Mouse (Mus musculus) G1E (cell line): ENCODE results near the gene Phf19. TPM values are rescaled to one million over a fixed set of nuclear protein-coding genes. Genes with fewer than 3 reads are reported as not detected.
A peak's percentile ranks its signal among the peaks of the same experiment; 100 is the strongest.

Source experiments
- ATAC-seq: 2 replicates; pipeline ENCODE4 v1.8.0; 2016; ENCODE audit warnings: mild to moderate bottlenecking; ENCODE audit not compliant: insufficient number of reproducible peaks, poor library complexity, low FRiP score, severe bottlenecking; ENCODE audit errors: extremely low read depth
- DNase-seq: peaks from one replicate; pipeline ENCODE4 v3.0.0; 2012; ENCODE audit warnings: low spot score
- H3K27me3 ChIP-seq: 2 replicates; pipeline ENCODE4 v1.6.1; 2012; ENCODE audit warnings: mild to moderate bottlenecking, low read length, inconsistent platforms; ENCODE audit not compliant: insufficient read depth
- H3K36me3 ChIP-seq: replicated peaks from 2 replicates; pipeline ENCODE3; 2012; ENCODE audit warnings: mild to moderate bottlenecking, inconsistent platforms
- H3K4me1 ChIP-seq: 2 replicates; pipeline ENCODE4 v1.6.1; 2012; ENCODE audit warnings: low read depth, low read length, inconsistent platforms, mixed read lengths; ENCODE audit not compliant: insufficient read depth
- H3K4me3 ChIP-seq: 2 replicates; pipeline ENCODE4 v1.5.1; 2012; ENCODE audit warnings: low read depth, mild to moderate bottlenecking, inconsistent platforms, low read length, moderate library complexity, mixed read lengths
- H3K9me3 ChIP-seq: replicated peaks from 2 replicates; pipeline ENCODE4 v1.6.1; 2012; ENCODE audit warnings: inconsistent platforms
- CTCF ChIP-seq: IDR thresholded peaks from 2 replicates; pipeline ENCODE4 v1.5.1; 2012; ENCODE audit warnings: low read depth, low read length, inconsistent platforms, mixed read lengths
- GATA1 ChIP-seq: IDR thresholded peaks from 2 replicates; pipeline ENCODE4 v1.6.1; 2012; ENCODE audit warnings: borderline replicate concordance, low read length, inconsistent platforms, mixed read lengths
- GATA2 ChIP-seq: IDR thresholded peaks from 2 replicates; pipeline ENCODE4 v1.6.1; 2012; ENCODE audit warnings: low read depth, low read length, inconsistent platforms, borderline replicate concordance
- POLR2AphosphoS5 ChIP-seq: IDR thresholded peaks from 2 replicates; pipeline ENCODE4 v1.6.1; 2012; ENCODE audit warnings: low read depth, low read length, inconsistent platforms; ENCODE audit not compliant: insufficient replicate concordance
- TAL1 ChIP-seq: conservative IDR thresholded peaks from 2 replicates; pipeline ENCODE4 v1.6.1; 2012; ENCODE audit warnings: low read depth, low read length, inconsistent platforms, mixed read lengths
- polyA plus RNA-seq: library from polyadenylated mRNA; stranded (reverse); fragments of >175 nt; gene quantifications from 2 replicates; pipeline ENCODE4 v1.2.3, GENCODE M21; 2012
- total RNA-seq, 2 experiments: library from RNA; stranded (forward) in 1 of 2; stranded (reverse) in 1 of 2; fragments of 200-1000 nt in 1 of 2; fragments of >200 nt in 1 of 2; fragmentation: Nextera tagmentation in 1 of 2; gene quantifications; 2 replicates each; pipeline ENCODE4 v1.2.3; 2014 to 2017

Gene Phf19
- total and polyA plus RNA-seq, 3 experiments = 0.01 to 0.66 TPM; not detected in 1

DNA sequence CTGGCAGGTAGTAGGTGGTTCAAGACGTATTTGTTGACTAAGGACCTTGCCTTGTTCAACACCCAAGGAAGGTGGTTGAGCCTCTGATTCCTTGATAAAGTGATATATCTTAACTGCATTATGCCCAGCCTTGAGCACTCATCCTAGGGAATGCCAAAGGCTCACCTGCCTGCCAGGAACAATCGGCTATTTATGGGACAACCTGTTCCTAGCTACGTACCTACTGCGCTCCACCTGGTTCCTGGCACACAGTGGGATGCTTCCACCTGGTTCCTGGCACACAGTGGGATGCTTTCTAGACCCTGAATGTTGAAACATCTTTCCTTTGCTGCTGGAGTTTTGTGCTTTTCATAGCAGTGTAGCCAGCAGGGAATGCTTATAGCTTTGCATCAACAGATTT, 4.1 kb downstream of the Phf19 start:
- ATAC-seq (no peak), DNase-seq (no peak)
- TF ChIP-seq GATA2 = no peak
- no peak for TF ChIP-seq CTCF
- no peak for TF ChIP-seq POLR2AphosphoS5
- no peak for TF ChIP-seq GATA1
- TF ChIP-seq TAL1 = no peak
- no peaks in the 10 kb centered on the region for H3K36me3 ChIP-seq
- H3K27me3 ChIP-seq = peaks cover 42% of the 10 kb centered on the region
- H3K9me3 ChIP-seq = no peaks in the 10 kb centered on the region
- peaks cover 18% of the 10 kb centered on the region for H3K4me1 ChIP-seq
- no peak overlapping the region for H3K4me3 ChIP-seq

DNA sequence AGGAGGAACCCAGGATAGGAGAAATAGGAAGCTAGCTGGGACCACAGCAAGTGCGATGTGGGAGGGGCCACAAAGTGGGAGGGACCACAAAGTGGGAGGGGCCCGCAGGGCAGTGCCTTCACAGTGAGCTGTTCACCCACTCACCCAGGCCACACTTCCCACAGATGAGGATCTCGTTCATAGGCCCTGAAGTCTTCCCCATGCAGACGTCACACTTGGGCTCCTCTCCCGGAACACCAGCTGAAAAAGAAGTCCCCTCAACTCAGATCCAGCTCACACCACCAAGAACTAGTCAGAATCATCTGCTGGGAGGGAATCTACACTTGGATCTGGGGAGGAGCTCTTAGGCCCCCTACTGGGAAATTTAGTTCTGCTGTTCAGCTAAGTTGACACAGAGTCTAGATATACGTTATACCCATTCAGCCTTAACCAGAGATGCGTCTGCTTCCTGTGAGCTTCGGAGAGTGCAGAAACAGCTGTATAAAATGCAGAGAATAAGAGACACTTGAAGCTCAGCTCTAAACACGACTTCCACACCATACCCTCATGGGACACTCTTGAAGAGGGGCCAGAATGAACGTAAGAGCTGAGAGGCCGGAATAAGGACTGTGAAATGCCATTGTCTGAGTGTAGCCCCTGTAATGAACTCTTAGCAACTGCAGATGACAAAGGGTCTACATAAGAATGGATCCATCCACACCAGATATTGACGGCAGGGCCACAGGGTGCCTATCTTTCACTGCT, 6.8 kb downstream of the Phf19 start:
- no peak overlapping the region; the same call in 1 of the 2 replicates for H3K4me3 ChIP-seq
- DNase-seq = no peak
- H3K36me3 ChIP-seq = no peaks in the 10 kb centered on the region
- ATAC-seq = no peak
- H3K4me1 ChIP-seq = peaks cover 35% of the 10 kb centered on the region
- peaks cover 17% of the 10 kb centered on the region for H3K27me3 ChIP-seq
- no peak for TF ChIP-seq CTCF
- no peak for TF ChIP-seq GATA1
- no peak for TF ChIP-seq POLR2AphosphoS5
- no peak for TF ChIP-seq GATA2
- TF ChIP-seq TAL1 = no peak
- no peaks in the 10 kb centered on the region for H3K9me3 ChIP-seq

DNA sequence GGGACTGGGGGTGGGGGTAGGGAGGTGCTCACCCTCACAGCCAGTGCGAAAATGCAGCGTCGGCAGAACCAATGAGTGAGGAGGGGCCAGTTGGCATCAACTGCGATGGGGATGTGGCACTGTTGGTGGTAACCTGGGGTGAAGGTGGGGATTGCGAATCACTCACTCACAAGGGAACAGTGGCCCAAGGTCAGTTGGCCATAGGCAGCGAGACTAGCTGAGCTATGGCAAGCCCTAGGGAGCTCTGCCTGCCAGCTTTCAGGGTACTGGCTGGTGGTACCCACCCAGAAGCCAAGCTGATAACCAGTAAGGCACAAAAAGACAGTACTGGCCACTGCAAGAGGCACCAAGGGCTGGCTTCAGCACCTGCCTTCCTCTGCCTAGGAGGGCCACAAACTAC, 7.4 kb downstream of the Phf19 start:
- ATAC-seq (no peak), DNase-seq (no peak)
- no peak for TF ChIP-seq POLR2AphosphoS5
- TF ChIP-seq GATA2 = no peak
- TF ChIP-seq TAL1 = no peak
- no peak for TF ChIP-seq CTCF
- TF ChIP-seq GATA1 = no peak
- Histone ChIP-seq H3K9me3 (no peaks in the 10 kb centered on the region), H3K36me3 (no peaks in the 10 kb centered on the region), H3K4me1 (peaks cover 35% of the 10 kb centered on the region), H3K4me3 (peak overlapping the region; percentile 35; the same call in 1 of the 2 replicates), H3K27me3 (peaks cover 11% of the 10 kb centered on the region)

DNA sequence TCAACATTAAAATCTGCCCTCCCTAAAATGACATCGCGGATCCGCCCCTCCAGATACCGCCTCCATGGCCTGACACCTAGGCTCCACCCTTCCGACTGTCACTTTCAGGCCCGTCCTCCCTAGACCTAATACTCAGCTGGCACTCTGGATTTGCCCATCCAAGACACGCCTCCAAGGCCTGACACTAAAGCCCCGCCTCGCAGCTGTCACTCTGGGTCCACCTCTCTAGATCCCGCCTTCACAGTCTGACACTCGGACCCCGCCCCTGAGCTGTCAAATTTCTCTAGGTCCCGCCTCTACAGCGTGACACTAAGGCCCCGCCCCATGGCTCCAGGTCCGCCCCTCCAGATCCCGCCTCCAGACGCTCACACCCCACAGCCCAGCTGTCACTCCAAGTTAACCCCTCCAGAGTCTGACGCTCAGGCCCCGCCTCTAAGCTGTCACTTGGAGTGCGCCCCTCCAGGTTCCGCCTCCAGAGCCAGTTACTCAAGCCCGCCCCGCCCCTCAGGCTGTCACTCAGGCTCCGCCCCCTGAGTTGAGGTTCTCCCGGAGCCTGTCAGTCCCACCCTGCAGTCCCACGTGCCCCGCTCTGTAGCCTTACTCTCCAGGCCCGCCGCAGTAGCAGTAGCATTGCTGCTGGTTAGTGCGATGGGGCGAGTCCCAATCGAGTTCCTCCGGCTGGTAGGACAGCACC, 8.8 kb downstream of the Phf19 start:
- ATAC-seq = peak; percentile 94

DNA sequence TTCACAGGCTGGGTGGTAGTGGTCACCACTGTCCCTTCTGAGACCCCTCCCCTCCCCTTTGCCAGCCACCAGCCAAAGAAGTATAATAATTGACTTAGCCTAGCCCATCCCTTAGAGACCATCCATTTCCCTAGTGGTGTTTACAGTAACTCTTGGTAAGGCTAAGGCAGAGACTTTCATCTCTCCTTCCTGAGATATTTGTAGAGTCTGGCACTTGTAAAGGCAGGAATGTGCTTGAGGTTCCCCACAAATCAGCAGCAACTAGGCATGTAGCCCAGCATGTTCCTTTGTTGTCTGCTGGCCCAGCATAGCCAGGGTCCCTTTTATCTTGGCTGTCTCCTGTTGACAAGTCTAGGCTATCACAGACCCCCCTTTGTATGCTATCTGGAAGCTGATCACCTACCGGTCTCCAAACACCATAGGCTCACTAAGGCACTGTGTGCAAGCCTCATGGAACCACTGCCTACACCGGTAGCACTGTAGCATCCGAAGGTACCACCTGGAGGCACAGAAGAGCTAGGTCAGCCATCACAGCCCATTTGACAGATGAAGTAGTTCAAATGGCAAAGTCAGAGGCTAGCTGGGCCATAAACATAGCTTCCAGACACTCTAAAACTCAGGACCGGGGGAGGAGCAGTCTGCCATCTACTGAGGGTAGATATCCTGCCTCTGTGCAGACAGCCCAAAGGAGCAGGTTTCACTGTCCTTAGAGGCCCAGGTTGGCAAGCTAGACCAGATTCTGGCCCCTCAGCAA, 10.0 kb downstream of the Phf19 start:
- peak overlapping the region; percentile 20; the same call in 1 of the 2 replicates for H3K4me3 ChIP-seq
- no peaks in the 10 kb centered on the region for H3K36me3 ChIP-seq
- ATAC-seq (no peak), DNase-seq (no peak)
- TF ChIP-seq GATA2 (no peak), TAL1 (no peak), GATA1 (no peak), POLR2AphosphoS5 (no peak), CTCF (no peak)
- H3K9me3 ChIP-seq = no peaks in the 10 kb centered on the region
- peaks cover 35% of the 10 kb centered on the region for H3K4me1 ChIP-seq
- H3K27me3 ChIP-seq = peaks cover 27% of the 10 kb centered on the region

More for the DNA sequence above, 8.8 kb downstream of the Phf19 start:
- peaks cover 15% of the 10 kb centered on the region for H3K27me3 ChIP-seq
- TF ChIP-seq GATA1 (no peak), GATA2 (no peak), CTCF (no peak), TAL1 (no peak), POLR2AphosphoS5 (no peak)
- peak; percentile 93 for DNase-seq
- no peaks in the 10 kb centered on the region for H3K36me3 ChIP-seq
- peak overlapping the region; percentile 68; the same call in 1 of the 2 replicates for H3K4me3 ChIP-seq
- H3K9me3 ChIP-seq = no peaks in the 10 kb centered on the region
- peaks cover 35% of the 10 kb centered on the region for H3K4me1 ChIP-seq

DNA sequence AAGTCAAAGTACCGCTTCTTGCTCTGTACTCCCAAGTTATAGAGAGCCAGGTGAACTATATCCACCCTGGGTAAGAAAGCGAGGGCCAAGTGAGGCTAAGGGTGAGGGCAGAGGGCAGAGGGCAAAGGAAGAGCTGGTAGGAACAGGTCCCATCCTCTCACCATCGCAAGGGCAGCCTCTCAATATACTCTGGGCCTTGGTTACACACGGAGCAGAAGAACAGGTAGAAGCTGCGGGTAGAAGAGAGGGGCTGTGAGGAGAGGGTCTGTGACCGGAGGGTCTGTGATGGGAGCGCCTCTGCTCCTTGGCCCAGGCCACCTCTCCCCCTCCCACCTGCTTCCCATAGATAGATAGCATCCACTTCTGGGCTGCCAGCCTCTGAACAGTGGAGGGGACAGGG, 10.6 kb downstream of the Phf19 start:
- Histone ChIP-seq H3K27me3 (peaks cover 30% of the 10 kb centered on the region), H3K4me1 (peaks cover 35% of the 10 kb centered on the region), H3K36me3 (no peaks in the 10 kb centered on the region), H3K9me3 (no peaks in the 10 kb centered on the region), H3K4me3 (no peak overlapping the region)
- TF ChIP-seq POLR2AphosphoS5 (no peak), CTCF (no peak), GATA2 (no peak), TAL1 (no peak), GATA1 (no peak)
- no peak for DNase-seq
- no peak for ATAC-seq
